14 mouse cellular contexts compared by ENCODE assay signal in genomic region chr13:40725924-40726323, GRCm38 (mm10). TPM values are rescaled to one million over a fixed set of nuclear protein-coding genes. Genes with fewer than 3 reads are reported as not detected.
A peak's percentile ranks its signal among the peaks of the same experiment; 100 is the strongest.
DNase-seq lines count a peak whose midpoint lies in the region; ATAC-seq lines count a peak whose summit lies in the region.
"Had no signal": no experiment of that assay in that cellular context is flagged by ENCODE, and none has a peak within 500 bp of the region (broad histone marks: within the 10 kb centered on the region; RNA-seq: fewer than 3 reads in every experiment).

No protein-coding gene starts in this region.

- H3K36me3 ChIP-seq in heart, embryonic 11.5 days (ENCODE audit: control insufficient read depth, insufficient read depth, low read length), result no peaks in the 10 kb centered on the region
- no peaks in the 10 kb centered on the region for H3K36me3 ChIP-seq in embryonic facial prominence, embryonic 11.5 days (replicated peaks; ENCODE audit: control insufficient read depth, insufficient read depth, low read depth, low read length)
- H3K36me3 ChIP-seq in hindbrain, embryonic 15.5 days, result no peaks in the 10 kb centered on the region
- no peaks in the 10 kb centered on the region for H3K36me3 ChIP-seq in midbrain, embryonic 15.5 days (replicated peaks)
- H3K36me3 ChIP-seq: intestine, embryonic 15.5 days had no signal

- no peak overlapping the region for H3K4me3 ChIP-seq in heart, embryonic 11.5 days (ENCODE audit: low read depth, low read length)
- peak overlapping the region; percentile 17; the same call in 1 of the 2 replicates for H3K4me3 ChIP-seq in embryonic facial prominence, embryonic 11.5 days (ENCODE audit: low read depth, low read length)
- peak overlapping the region; percentile 14 for H3K4me3 ChIP-seq in hindbrain, embryonic 15.5 days
- 0 out of 2 replicates have a peak overlapping the region, but pooled peaks have one; percentile 11 for H3K4me3 ChIP-seq in midbrain, embryonic 15.5 days
- H3K4me3 ChIP-seq: intestine, embryonic 15.5 days had no signal

- peaks cover 65% of the 10 kb centered on the region for H3K27me3 ChIP-seq in heart, embryonic 11.5 days (ENCODE audit: control insufficient read depth, insufficient read depth, low read length)
- H3K27me3 ChIP-seq in embryonic facial prominence, embryonic 11.5 days (ENCODE audit: control insufficient read depth, insufficient read depth, low read length), result peaks cover 7% of the 10 kb centered on the region; the same call in 1 of the 2 replicates
- peaks cover 42% of the 10 kb centered on the region for H3K27me3 ChIP-seq in hindbrain, embryonic 15.5 days
- H3K27me3 ChIP-seq in midbrain, embryonic 15.5 days (replicated peaks), result peaks cover 60% of the 10 kb centered on the region

- no peak for ATAC-seq in heart, embryonic 11.5 days (replicated peaks; ENCODE audit: insufficient number of reproducible peaks, low FRiP score, low TSS enrichment)
- no peak for ATAC-seq in embryonic facial prominence, embryonic 11.5 days (replicated peaks; ENCODE audit: insufficient number of reproducible peaks, low FRiP score, low TSS enrichment, low read depth)
- no peak for ATAC-seq in hindbrain, embryonic 15.5 days (ENCODE audit: low FRiP score, low read depth)
- no peak for ATAC-seq in midbrain, embryonic 15.5 days (replicated peaks)
- ATAC-seq in activated CD4-positive, CD25-positive, alpha-beta regulatory T cell, adult 4 months, result no peak
- ATAC-seq: intestine, embryonic 15.5 days had no signal

- DNase-seq in heart, adult 11 months, result peak; percentile 5
- DNase-seq in embryonic facial prominence, embryonic 11.5 days (ENCODE audit: low spot score), result no peak
- no peak for DNase-seq in embryo, embryonic 9.5 days (ENCODE audit: extremely low spot score)
- DNase-seq in frontal cortex, postnatal 25 days (ENCODE audit: low spot score in 2 of 2), result no peak
- DNase-seq: cerebellum, adult 9-10 months; right cerebral cortex, adult 18-20 months had no signal

- no peaks in the 10 kb centered on the region for H3K9me3 ChIP-seq in heart, embryonic 11.5 days (replicated peaks; ENCODE audit: control insufficient read depth, low read length)
- H3K9me3 ChIP-seq in embryonic facial prominence, embryonic 11.5 days (replicated peaks; ENCODE audit: control insufficient read depth, low read length), result no peaks in the 10 kb centered on the region
- no peaks in the 10 kb centered on the region for H3K9me3 ChIP-seq in hindbrain, embryonic 15.5 days
- no peaks in the 10 kb centered on the region for H3K9me3 ChIP-seq in midbrain, embryonic 15.5 days
- H3K9me3 ChIP-seq: intestine, embryonic 15.5 days had no signal

- no peak overlapping the region for H3K9ac ChIP-seq in heart, embryonic 11.5 days (ENCODE audit: low read depth, low read length)
- H3K9ac ChIP-seq in embryonic facial prominence, embryonic 11.5 days (replicated peaks; ENCODE audit: low read length), result no peak overlapping the region; the same call in 1 of the 2 replicates
- H3K9ac ChIP-seq in hindbrain, embryonic 15.5 days, result no peak overlapping the region
- H3K9ac ChIP-seq in midbrain, embryonic 15.5 days, result no peak overlapping the region
- H3K9ac ChIP-seq: intestine, embryonic 15.5 days had no signal

- H3K4me2 ChIP-seq in heart, embryonic 11.5 days, result no peak overlapping the region
- H3K4me2 ChIP-seq in embryonic facial prominence, embryonic 11.5 days (ENCODE audit: low read depth, low read length), result no peak overlapping the region
- peak overlapping the region; percentile 82 for H3K4me2 ChIP-seq in hindbrain, embryonic 15.5 days
- H3K4me2 ChIP-seq in midbrain, embryonic 15.5 days, result peak overlapping the region; percentile 13; the same call in 1 of the 2 replicates
- H3K4me2 ChIP-seq: intestine, embryonic 15.5 days had no signal

- H3K4me1 ChIP-seq in heart, embryonic 11.5 days (ENCODE audit: control insufficient read depth, insufficient read depth, low read length), result peaks cover 2% of the 10 kb centered on the region; the same call in 1 of the 2 replicates
- peaks cover 2% of the 10 kb centered on the region for H3K4me1 ChIP-seq in embryonic facial prominence, embryonic 11.5 days (ENCODE audit: control insufficient read depth, insufficient read depth, low read length)
- peaks cover 12% of the 10 kb centered on the region for H3K4me1 ChIP-seq in hindbrain, embryonic 15.5 days (replicated peaks)
- peaks cover 8% of the 10 kb centered on the region for H3K4me1 ChIP-seq in midbrain, embryonic 15.5 days

- WGBS in heart, embryonic 11.5 days (ENCODE audit: insufficient replicate concordance), result 10% methylated on average over 7 of the region's 7 CpGs
- 10% methylated on average over 7 of the region's 7 CpGs for WGBS in embryonic facial prominence, embryonic 11.5 days
- WGBS in hindbrain, embryonic 15.5 days, result 6% methylated on average over 7 of the region's 7 CpGs
- 11% methylated on average over 7 of the region's 7 CpGs for WGBS in midbrain, embryonic 15.5 days

- no peak overlapping the region for H3K27ac ChIP-seq in heart, embryonic 11.5 days (ENCODE audit: low read depth, low read length)
- H3K27ac ChIP-seq in embryonic facial prominence, embryonic 11.5 days (replicated peaks; ENCODE audit: low read depth, low read length), result 0 out of 2 replicates have a peak overlapping the region, but pooled peaks have one; percentile 3
- H3K27ac ChIP-seq in hindbrain, embryonic 15.5 days (replicated peaks), result no peak overlapping the region
- H3K27ac ChIP-seq in midbrain, embryonic 15.5 days, result no peak overlapping the region
- H3K27ac ChIP-seq: intestine, embryonic 15.5 days; macrophage had no signal

RNA-seq across cellular contexts. Expression of gene Tfap2a, which starts 12.3 kb away (rescaled TPM):
- polyA plus RNA-seq in heart, embryonic 11.5 days (2014; fragmentation: Nextera tagmentation; extraction: Ambion mirVana), result 0.14 and 0.39 TPM in 2 replicates
- polyA plus RNA-seq in embryonic facial prominence, embryonic 11.5 days (2014; fragmentation: Nextera tagmentation; extraction: Ambion mirVana), result 7.7 and 8.4 TPM in 2 replicates
- 10.5 and 11.5 TPM in 2 replicates for polyA plus RNA-seq in hindbrain, embryonic 15.5 days (2015; fragmentation: Nextera tagmentation; extraction: Ambion mirVana)
- polyA plus RNA-seq in midbrain, embryonic 15.5 days (2015; fragmentation: Nextera tagmentation; extraction: Ambion mirVana), result 4.1 and 5.5 TPM in 2 replicates
- polyA plus RNA-seq in activated CD4-positive, CD25-positive, alpha-beta regulatory T cell, adult 4 months (2017; shearing (Covaris generic)), result not detected
- polyA plus RNA-seq: heart, postnatal 0 days; liver, embryonic 16.5 days had no signal

Comparison
In these comparisons a context has a peak if more than half of its experiments do, and no peak if none do; other contexts are left out.
1. H3K4me2 ChIP-seq: peak in hindbrain, embryonic 15.5 days (single experiment) and midbrain, embryonic 15.5 days (single experiment); none in heart, embryonic 11.5 days (single experiment) and embryonic facial prominence, embryonic 11.5 days (single experiment).